Mouse (Mus musculus) spleen, adult 2 months (tissue): Measurements from ENCODE around the gene Cysrt1.

Source experiments
- CTCF ChIP-seq: fragments of 200-500 bp; IDR thresholded peaks from 2 replicates; pipeline ENCODE4 v1.5.1; 2011; ENCODE audit warnings: mild to moderate bottlenecking, inconsistent platforms; ENCODE audit not compliant: insufficient read depth, insufficient read length, insufficient replicate concordance; ENCODE audit errors: extremely low read depth
- POLR2A ChIP-seq: fragments of 200-500 bp; IDR thresholded peaks from 2 replicates; pipeline ENCODE4 v1.6.1; 2011; ENCODE audit warnings: low read depth, low read length, inconsistent platforms

- TF ChIP-seq POLR2A, result no peak
- TF ChIP-seq CTCF, result no peak
Observed at GRCm38 (mm10) chr2:25194486-25195171, 47.6 kb downstream of the Cysrt1 start.
